Mouse (Mus musculus) ovary, adult 18-20 months (tissue): Measurements from ENCODE around the gene Zmynd8.

Experiments used
- DNase-seq: peaks from one replicate; pipeline ENCODE4 v3.0.0; 2022; ENCODE audit warnings: low spot score, mixed read lengths

Zmynd8 gene

GRCm38 (mm10) chr2:165898202-165899194 lies at the start of gene Zmynd8:
Gene Zmynd8 (minus strand): TSS chr2:165899016.
- no peak for DNase-seq

GRCm38 (mm10) chr2:165948007-165948406 lies 49.2 kb upstream of the Zmynd8 start:
- no peak for DNase-seq

GRCm38 (mm10) chr2:165946046-165946564 lies 47.3 kb upstream of the Zmynd8 start:
- no peak for DNase-seq

DNA sequence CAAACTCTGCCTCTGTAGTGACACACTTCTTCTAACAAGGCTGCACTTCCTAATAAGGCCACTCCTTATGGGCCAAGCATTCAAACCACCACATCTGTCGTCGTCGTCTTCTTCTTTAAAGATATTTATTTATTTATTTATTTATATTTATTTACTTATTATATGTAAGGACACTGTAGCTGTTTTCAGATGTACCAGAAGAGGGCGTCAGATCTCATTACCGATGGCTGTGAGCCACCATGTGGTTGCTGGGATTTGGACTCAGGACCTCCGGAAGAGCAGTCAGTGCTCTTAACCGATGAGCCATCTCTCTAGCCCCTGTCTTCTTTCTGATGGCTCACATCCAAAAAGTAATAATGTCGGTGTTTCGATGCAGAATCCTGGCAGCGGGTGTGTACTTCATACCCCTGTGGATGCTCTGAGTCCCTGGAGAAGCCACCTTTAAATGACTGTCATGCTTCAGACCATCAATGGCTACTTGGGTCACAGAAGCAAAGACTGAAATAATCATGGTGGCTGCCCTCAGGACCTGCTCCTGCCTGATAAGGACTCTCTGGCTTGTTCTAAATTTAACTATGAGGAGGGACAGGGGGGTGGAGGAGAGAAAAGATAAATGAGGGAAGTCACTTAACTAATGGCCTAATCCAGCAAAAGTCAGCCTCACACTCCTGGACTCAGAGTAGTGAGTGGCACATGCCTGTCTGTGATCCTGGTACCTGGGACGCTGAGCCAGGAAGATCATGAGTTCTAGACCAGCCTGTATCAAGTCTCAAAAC lies 45.9 kb upstream of the Zmynd8 start:
- no peak for DNase-seq

- no peak for DNase-seq
These were observed 44.3 kb upstream of the Zmynd8 start for GRCm38 (mm10) chr2:165943113-165943512.

- no peak for DNase-seq
These were observed 37.3 kb upstream of the Zmynd8 start for GRCm38 (mm10) chr2:165936106-165936505.

DNA sequence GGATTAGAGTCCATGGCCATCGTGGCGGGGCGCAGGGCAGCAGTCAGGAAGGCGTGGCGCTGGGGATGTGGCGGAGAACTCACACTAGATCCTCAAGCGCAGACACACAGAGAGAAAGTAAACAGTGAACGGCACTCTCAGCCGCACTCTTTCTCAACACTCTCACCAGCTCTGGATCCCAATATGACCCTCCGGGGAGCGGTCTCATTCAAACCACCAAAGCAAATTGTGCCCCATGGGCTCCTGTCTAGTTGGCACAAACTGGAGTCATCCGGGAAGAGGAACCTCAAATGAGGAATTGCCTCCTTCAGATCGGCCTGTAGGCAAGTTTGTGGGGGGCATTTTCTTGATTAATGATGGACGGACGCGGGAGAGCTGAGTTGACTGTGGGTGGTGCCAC lies 28.9 kb upstream of the Zmynd8 start:
- DNase-seq = no peak

GRCm38 (mm10) chr2:165926191-165926590 lies 27.4 kb upstream of the Zmynd8 start:
- no peak for DNase-seq

GRCm38 (mm10) chr2:165925144-165925543 lies 26.3 kb upstream of the Zmynd8 start:
- DNase-seq = no peak

DNA sequence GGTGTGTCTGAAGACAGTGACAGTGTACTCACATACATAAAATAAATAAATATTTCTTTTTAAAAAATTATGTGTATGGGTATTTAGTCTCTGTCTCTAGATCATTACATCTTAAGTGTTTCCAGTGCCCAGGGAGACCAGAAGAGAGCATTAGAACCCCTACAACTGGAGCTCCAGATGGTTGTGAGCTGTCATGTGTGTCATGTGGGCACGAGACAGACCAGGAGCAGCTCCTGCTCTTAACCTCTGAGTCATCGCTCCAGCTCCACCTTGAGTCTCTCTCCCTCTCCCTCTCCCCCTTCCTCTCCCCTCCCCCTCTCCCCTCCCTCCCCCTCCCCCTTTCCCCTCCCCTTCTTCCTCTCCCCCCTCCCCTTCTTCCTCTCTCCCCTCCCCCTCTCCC lies 25.9 kb upstream of the Zmynd8 start:
- DNase-seq = no peak

DNA sequence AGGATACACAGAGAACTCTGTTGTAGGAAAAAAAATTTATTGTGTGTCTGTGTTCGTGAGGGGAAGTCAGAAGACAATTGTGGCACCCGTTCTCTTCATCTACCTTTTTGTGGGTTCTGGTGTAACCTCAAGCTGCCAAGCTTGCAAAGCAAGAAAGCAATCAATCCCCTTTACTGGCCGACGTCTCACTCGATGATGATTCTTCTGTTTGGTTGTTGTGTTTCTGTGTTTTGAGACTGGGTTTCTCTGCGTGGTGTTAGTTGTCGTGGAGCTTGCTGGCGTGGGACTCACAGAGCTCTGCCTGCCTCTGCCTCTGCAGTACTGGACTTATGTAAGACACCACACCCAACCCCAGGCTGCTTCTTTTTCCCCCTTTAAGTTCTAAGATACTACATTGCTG lies 24.9 kb upstream of the Zmynd8 start:
- no peak for DNase-seq

- DNase-seq = no peak
These were observed 24.2 kb upstream of the Zmynd8 start for GRCm38 (mm10) chr2:165922994-165923393.

DNA sequence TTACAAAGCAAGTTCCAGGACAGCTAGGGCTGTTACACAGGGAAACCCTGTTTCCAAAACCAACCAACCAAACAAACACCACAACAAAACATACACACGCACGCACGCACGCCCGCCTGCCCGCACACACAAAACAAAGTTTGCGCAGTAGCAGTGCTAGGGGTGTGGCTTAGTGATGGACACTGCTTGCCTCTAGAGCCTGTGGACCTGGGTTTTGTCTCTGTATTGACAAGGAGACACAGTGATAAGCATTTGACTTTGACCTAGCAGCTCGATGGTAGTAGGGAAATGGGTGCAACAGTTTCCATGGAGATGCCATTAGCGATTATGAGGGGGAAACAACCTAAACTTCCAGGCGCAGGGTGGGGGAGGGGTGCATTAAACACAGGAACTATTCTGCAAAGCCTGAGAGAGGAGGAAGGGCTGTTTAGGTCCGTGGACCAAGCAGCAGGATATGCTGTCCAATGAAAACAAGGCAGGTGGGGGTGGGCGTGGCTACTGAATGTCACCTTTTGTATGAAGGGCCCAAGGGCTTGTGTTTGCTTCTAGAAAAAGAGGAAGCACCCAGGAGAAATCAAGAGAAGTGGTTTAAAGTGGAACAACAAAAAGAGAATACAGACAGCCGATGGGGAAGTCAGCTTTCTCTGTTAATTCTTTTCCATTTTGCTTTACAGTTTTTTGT lies 23.4 kb upstream of the Zmynd8 start:
- DNase-seq = no peak

DNA sequence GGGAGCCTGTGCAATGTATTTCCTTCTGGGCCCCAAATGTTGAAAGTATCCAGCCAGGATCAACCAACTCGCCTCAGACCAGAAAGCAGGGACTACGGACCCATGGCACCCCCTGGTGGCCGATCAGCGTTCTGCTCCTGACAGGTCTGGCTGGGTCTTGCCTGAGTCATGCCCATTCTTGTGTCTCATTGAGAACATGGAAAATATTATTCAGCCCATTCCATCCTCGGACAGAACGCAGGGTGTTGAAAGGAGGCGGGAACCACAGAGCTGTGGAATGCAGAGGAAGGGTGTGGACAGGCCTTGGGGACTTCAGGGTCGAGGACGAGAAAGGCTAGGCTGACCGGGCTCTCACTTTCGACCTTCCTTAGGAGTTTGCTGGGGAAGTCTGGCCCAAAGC lies 15.5 kb upstream of the Zmynd8 start:
- DNase-seq = peak; percentile 76

DNA sequence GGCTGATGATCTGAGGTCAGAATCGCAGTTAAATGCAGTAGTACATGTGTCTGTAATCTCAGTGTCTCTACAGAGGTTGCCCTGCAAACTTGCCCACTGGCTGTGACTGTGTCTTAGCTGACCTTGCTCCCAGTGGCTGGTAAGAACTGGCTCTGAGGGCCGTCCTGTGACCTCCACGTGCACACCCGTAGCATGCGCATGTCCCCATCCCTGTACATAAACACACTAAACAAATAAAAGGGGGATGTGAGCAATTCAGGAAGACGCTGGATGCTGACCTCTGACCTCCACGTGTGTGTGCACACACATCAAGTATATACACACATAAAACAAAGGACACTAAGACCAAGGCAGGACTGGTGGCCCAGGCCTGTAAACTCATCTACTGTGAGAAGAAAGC lies 14.3 kb upstream of the Zmynd8 start:
- no peak for DNase-seq

DNA sequence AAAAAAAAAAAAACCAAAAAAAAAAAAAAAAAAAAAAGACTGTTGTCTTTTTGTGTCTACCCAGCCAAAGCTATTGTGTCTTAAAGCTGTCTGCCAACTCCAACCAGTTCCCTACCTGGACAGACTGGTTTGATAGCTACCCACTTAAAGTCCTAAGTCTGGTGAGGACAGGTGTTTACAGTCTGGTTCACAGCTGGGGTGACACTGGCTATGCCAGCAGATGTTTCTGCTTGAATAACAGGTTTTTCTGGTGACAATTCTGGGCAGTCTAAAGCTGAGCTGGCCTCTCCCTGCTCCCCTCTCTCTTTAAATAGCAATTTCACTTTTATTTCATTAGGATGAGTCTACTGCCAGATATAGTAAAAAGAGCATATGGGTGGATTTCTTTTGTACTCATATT lies 10.9 kb upstream of the Zmynd8 start:
- DNase-seq = no peak

- DNase-seq = no peak
These were observed 8.4 kb upstream of the Zmynd8 start for GRCm38 (mm10) chr2:165907199-165907598.

- DNase-seq = no peak
These were observed 7.6 kb upstream of the Zmynd8 start for GRCm38 (mm10) chr2:165906332-165906945.

GRCm38 (mm10) chr2:165901127-165901384 lies 2.2 kb upstream of the Zmynd8 start:
- no peak for DNase-seq

DNA sequence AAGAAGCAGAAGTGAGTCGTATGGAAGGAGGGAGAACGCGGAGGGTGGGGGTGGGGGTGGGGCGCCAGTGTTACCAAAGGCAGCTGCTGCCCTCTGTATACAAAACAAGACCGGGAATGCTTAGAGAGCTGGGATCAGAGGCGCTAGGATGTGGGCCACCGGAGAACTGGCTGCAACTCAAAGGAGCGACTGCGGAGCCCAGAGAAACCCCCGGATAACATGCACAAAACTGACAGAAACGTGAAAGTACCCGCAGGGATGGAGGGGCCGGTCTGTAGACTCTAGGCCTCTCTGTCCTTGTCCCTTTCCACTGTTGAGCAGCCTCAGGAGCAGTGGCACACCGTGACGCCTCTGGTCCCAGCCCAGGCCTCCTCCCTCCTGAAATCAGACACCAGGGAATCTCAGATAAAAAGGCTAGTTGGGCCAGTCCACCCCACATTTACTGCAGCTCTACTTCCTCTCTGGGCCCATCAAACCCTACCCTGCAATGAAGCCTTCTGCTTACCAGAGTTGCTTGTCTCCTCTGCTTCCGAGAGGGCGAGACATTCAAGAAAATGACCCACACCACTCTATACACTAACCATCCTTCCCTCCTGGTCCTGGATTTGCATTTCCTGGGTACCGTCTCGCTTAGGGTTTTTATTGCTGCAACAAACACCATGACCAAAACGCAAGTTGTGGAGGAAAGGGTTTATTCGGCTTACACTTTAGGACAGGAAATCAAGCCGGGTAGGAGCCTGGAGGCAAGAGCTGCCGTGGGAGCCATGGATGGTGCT lies 1.7 kb upstream of the Zmynd8 start:
- no peak for DNase-seq

DNA sequence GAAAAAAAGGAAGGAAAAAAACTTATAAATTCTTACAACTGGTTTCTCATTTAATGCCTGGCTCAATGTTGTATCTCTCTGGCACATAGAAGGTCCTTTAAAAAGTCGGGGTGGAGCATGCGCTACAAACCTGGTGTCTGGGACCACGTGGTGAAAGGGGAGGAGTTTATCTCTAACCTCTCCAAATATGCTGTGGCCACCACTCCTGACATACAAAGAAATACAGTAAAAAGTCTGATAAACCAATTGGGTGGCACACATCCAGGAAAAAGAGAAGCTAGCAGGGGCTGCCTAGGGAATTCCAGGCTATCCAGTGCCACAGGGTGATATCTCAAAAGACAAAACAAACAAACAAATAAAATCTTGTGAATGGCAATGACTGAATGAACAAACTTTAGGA lies 1.1 kb upstream of the Zmynd8 start:
- no peak for DNase-seq
